8 mouse cellular contexts compared by ENCODE assay signal in the genomic region with DNA sequence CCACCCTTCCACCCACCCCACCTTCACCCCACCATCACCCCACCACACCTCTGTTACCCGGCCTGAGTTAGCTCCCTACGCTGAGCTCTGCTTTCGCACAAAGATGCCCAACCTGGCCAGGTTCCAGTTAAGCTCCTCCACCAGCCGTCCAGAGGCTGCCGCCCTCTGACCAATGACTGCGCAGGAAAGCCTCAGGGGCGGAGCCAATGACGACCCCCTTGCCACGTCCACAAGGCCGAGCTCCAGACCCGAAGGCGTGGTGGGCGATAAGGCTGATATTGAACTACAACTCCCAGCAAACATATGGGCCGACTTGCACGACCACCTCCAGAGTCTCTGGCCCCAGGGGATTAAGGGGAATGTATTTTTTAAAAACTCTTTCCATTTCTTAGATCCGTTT. TPM values are rescaled to one million over a fixed set of nuclear protein-coding genes. Genes with fewer than 3 reads are reported as not detected.
DNase-seq lines count a peak whose midpoint lies in the region; ATAC-seq lines count a peak whose summit lies in the region.

A gene (minus strand): TSS at position 174 of the 400 bp plus-strand sequence.

- peaks cover 16% of the 10 kb centered on the region for H3K36me3 ChIP-seq in hindbrain, embryonic 10.5 days
- peaks cover 35% of the 10 kb centered on the region for H3K36me3 ChIP-seq in limb, embryonic 13.5 days
- H3K36me3 ChIP-seq in midbrain, embryonic 13.5 days, result peaks cover 6% of the 10 kb centered on the region; the same call in 1 of the 2 replicates

- peak within 1 kb of the TSS; percentile 92 for H3K9ac ChIP-seq in limb, embryonic 13.5 days
- H3K9ac ChIP-seq in midbrain, embryonic 13.5 days (replicated peaks), result peak within 1 kb of the TSS; percentile 53

- peak within 1 kb of the TSS; percentile 66 for H3K4me3 ChIP-seq in hindbrain, embryonic 10.5 days
- peak within 1 kb of the TSS; percentile 72 for H3K4me3 ChIP-seq in limb, embryonic 13.5 days
- H3K4me3 ChIP-seq in midbrain, embryonic 13.5 days (replicated peaks), result peak within 1 kb of the TSS; percentile 43

- H3K4me2 ChIP-seq in limb, embryonic 13.5 days (replicated peaks), result peak within 1 kb of the TSS; percentile 74
- H3K4me2 ChIP-seq in midbrain, embryonic 13.5 days (replicated peaks), result peak within 1 kb of the TSS; percentile 61

- peak; percentile 63 to 75 for DNase-seq in layer of hippocampus, postnatal 10 days (ENCODE audit: low spot score in 2 of 2)
- no peak for DNase-seq in layer of hippocampus, adult 9-10 months (ENCODE audit: low spot score)
- DNase-seq in brain, adult 2 months (ENCODE audit: low read depth, low spot score), result peak; percentile 37
- DNase-seq in forelimb bud, embryonic 11.5 days (ENCODE audit: low read depth, low spot score), result peak; percentile 98
- peak; percentile 94 for DNase-seq in hindbrain, embryonic 10.5 days (ENCODE audit: low spot score)
- DNase-seq in testis, postnatal 14 days (ENCODE audit: low spot score), result peak; percentile 88

- H3K27me3 ChIP-seq in hindbrain, embryonic 10.5 days (ENCODE audit: insufficient read depth, poor library complexity, severe bottlenecking), result peaks cover 11% of the 10 kb centered on the region
- H3K27me3 ChIP-seq in limb, embryonic 13.5 days, result no peaks in the 10 kb centered on the region
- H3K27me3 ChIP-seq in midbrain, embryonic 13.5 days, result 0 out of 2 replicates have a peak, but pooled peaks cover 5% of the 10 kb centered on the region

- ATAC-seq in limb, embryonic 13.5 days (ENCODE audit: low FRiP score, low read depth), result peak; percentile 94
- peak; percentile 97 for ATAC-seq in midbrain, embryonic 13.5 days

- WGBS in hindbrain, embryonic 10.5 days, result under 1% methylated on average over 16 of the region's 16 CpGs
- 0% methylated on average over 16 of the region's 16 CpGs for WGBS in limb, embryonic 13.5 days
- 1% methylated on average over 16 of the region's 16 CpGs for WGBS in midbrain, embryonic 13.5 days

- H3K27ac ChIP-seq in hindbrain, embryonic 10.5 days, result peak within 1 kb of the TSS; percentile 87
- H3K27ac ChIP-seq in limb, embryonic 13.5 days, result peak within 1 kb of the TSS; percentile 96
- H3K27ac ChIP-seq in midbrain, embryonic 13.5 days, result 0 out of 2 replicates have a peak within 1 kb of the TSS, but pooled peaks have one; percentile 14

- H3K4me1 ChIP-seq in hindbrain, embryonic 10.5 days (replicated peaks), result peaks cover 33% of the 10 kb centered on the region
- peaks cover 40% of the 10 kb centered on the region for H3K4me1 ChIP-seq in limb, embryonic 13.5 days
- peaks cover 13% of the 10 kb centered on the region for H3K4me1 ChIP-seq in midbrain, embryonic 13.5 days (replicated peaks)

- no peaks in the 10 kb centered on the region for H3K9me3 ChIP-seq in hindbrain, embryonic 10.5 days
- no peaks in the 10 kb centered on the region for H3K9me3 ChIP-seq in limb, embryonic 13.5 days
- H3K9me3 ChIP-seq in midbrain, embryonic 13.5 days, result no peaks in the 10 kb centered on the region

RNA-seq across cellular contexts. Expression of the gene that starts here (rescaled TPM):
- total RNA-seq in layer of hippocampus, postnatal 10 days (2021), result 10 to 100 TPM; 11.4 to 11.9 TPM
- polyA plus RNA-seq in hindbrain, embryonic 10.5 days (2016; fragmentation: Nextera tagmentation; extraction: Ambion mirVana), result 127 and 135 TPM in 2 replicates
- 462 and 483 TPM in 2 replicates for polyA plus RNA-seq in limb, embryonic 13.5 days (2015; fragmentation: Nextera tagmentation; extraction: Ambion mirVana)
- polyA plus RNA-seq in midbrain, embryonic 13.5 days (2015; fragmentation: Nextera tagmentation; extraction: Ambion mirVana), result 57.7 and 69.8 TPM in 2 replicates

Comparison
In these comparisons a context has a peak if more than half of its experiments do, and no peak if none do; other contexts are left out.
1. H3K27ac ChIP-seq: peak in every context shown above with its lines; median percentile 96 in limb, embryonic 13.5 days; 87 in hindbrain, embryonic 10.5 days; 14 in midbrain, embryonic 13.5 days.